Mouse (Mus musculus): Measurements from ENCODE around the gene Igfn1.

The Igfn1 gene

GRCm38 (mm10) chr1:135933704-135934293 is 72.3 kb downstream of the Igfn1 start:
- DNase-seq (ENCODE audit: low spot score in 2 of 2), result no peak

DNA sequence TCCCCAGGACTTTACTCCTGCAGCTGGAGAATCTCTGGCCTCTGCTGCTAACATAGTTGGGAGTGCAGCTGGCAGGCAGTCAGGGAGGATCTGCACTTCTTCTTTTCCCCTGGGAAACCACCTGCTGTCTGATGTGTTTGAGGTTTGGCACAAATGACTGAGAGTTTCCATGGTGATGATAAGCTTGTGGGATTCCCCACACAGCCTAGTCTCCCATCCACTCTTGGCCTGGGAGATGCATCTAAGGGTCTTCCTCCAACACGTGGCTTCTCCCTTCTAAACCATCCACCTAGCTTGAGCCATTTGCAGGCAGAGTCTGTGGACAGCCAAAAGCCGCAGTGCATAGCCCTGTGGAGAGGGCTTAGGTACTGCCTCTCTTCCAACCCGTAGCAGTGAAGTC is 76.3 kb downstream of the Igfn1 start:
- DNase-seq (ENCODE audit: low spot score in 2 of 2), result no peak

DNA sequence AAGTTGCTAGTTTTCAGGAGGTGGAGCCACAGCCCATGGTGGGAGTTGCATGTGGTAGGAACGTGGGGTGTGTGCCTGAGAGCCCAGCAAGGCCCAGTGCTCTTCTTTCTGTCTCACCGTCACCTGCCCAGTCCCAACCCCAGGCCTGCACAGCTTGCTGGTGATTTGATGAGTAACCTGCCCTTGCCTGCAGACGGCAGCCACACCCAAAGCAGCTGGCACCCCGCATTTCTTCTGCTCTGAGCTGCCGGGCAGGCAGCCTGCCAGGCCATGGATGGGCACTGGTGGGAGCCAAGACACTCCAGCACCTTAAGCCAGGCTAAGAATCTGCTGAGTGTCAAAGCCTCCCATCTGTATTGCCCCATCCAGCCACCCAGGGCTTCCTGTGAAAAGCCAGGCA is 80.3 kb downstream of the Igfn1 start:
- no peak for DNase-seq (ENCODE audit: low spot score in 2 of 2)

DNA sequence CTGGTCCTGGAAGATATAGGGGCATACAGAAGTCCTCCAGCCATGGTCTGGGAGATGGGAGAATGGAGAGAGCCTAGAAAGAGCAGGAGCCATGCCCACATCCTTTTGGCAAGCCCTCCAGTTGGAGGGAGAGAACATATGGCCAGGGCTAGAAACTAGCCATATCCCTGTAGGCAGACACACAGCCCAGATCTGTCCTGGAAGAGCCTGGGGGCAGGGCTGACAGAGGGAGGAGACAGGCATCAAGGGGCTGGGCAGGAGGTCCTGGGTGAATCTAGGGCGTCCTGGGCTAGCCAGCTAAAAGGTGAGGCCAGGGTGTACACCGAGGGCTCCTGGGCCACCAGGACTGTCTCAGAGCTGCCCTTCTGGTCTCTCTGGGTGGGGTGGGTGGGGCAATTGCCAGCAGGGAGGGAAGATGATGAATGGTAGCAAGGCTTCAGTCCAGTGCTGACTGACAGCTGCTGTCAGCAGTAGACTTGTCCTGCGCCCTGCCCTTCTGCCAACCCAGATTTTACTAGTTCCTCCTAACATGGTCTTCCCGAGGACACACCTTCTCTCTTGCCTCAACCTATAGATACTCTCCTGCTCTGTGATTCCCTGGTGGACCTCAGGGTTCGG is 81.7 kb downstream of the Igfn1 start:
- DNase-seq (ENCODE audit: low spot score in 2 of 2), result no peak

DNA sequence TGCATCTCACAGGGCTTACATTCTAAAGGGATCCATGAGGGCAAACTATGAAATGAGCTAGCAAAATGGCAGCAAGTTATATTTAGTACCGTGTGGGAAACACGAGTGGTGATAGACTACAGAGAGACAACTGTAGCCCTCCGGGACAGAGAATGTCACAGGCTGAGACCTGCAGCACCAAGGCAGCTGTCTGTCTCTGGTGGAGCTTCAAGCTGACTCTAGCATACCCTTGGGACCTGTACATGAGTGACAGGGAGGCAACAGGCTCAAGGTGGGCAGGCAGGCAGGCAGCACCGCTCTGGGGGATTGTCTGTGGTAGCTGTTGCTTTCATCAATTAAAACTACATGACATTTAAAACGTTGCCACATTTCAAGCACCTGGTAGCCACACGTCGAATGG is 82.9 kb downstream of the Igfn1 start:
- DNase-seq (ENCODE audit: low spot score in 2 of 2), result no peak

DNA sequence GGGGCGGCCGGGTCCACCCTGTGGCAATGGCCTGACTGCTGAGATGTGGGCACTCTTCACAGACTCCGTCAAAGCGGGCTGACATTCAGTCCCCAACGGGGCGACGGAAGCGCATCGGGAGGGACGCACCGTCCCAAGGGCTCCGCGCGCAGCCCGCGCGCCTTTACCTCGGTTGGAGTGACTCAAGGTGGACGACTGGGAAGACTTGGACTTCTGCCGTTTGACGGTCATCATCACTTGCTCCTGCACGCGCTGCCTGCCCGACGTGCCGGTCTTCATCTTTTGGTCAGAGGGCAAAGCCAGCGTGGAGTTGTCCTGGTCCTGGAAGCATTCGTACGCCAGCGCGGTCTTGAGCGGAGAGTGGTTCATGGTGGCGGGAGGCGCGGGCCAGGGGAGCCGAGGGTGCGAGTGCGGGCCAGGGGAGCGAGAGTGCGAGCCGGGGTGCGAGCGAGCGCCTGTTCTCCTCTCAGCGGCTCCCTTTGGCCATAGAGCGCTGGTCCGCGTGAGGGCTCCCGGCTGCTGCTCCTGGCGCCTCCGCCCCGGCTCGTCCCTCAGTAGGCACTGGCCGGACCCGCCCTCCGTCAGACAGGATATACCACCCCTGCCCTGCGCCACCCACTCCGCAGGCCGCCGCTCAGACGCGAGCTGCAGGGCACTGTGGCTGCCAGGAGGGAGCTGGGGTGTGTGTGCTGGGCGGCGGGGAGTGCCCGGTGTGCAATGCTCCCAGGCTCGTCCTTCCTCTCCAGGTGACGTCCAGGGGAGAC is 87.3 kb downstream of the Igfn1 start, which contains the start of gene Pkp1:
Gene Pkp1 (minus strand): TSS at position 564 of the 764 bp plus-strand sequence.
- DNase-seq (ENCODE audit: low spot score in 2 of 2), result no peak

DNA sequence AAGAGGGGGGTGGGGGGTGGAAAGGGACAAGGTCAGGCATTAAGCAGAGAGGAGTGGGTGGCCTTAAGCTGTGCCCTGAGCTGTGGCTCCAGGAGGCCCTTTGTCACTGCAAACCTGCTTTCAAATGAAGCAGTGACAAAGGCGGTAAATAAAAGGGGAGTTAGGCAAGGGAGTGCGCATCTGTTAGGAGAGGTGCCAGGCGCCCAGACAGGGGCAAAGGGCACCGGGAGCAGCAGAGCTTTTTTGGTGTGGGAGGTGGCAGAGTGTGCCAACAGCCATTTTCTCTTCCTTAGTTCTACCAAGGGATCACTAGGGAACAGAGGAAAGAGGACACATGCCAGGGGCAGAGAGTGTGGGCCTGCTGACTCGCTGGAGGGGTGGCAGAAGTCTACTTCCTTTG is 88.9 kb downstream of the Igfn1 start:
- DNase-seq (ENCODE audit: low spot score in 2 of 2), result no peak

DNA sequence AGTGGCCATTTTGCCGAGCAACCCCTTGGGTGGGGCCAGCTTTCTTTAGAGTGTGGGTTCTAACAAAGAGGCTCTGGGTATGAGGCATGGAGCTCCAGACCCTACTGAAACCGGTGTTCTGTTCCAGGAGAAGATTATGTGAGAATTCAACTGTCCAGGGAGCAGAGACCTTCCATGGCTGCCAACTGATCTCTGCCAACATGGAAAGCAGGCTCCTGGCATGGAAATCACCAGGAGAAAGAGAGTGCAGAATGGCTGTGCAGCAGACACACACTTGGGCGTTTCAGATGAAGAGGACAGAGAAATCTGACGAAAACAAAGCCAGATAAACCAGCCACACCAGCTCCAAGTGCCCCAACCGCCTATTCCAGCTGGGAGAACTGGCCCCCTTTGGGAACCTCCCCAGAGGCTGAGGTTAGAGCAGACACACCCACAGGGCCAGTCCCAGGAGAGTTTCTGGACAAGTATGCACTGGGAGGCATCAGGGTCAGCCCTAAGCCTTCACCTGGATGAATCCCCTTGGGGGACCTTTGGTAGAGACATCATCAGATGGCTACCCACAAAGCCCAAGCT is 89.6 kb downstream of the Igfn1 start:
- DNase-seq (ENCODE audit: low spot score in 2 of 2), result no peak

DNA sequence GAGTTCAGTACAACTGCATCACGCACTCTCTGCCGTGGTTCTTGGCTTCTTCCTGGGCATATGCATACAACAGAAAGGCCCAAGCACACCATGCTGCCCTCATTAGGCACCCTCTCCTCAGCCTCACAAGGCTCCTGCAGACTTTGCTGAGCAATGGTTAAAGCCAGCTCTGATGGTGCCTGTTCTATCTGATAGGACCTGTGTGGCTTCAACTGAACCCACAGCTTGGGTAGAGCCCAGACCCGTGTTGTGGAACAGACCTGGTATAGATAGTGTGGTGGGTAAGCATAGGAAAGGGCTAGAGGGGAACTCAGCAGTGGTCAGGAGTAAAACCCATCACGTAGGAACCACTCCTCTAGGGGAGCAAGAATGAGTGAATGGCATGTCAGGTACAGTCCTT is 92.5 kb downstream of the Igfn1 start:
- DNase-seq (ENCODE audit: low spot score in 2 of 2), result no peak

- DNase-seq (ENCODE audit: low spot score in 2 of 2), result no peak
Measured at GRCm38 (mm10) chr1:135909381-135909780, 96.8 kb downstream of the Igfn1 start.

- DNase-seq (ENCODE audit: low spot score in 2 of 2), result no peak
Measured at GRCm38 (mm10) chr1:135906736-135907135, 99.4 kb downstream of the Igfn1 start.

Measured in spleen, postnatal 14 days (tissue).